Mouse (Mus musculus) 3T3-L1 (cell line): ENCODE measurements around the gene Ano10.
A peak's percentile ranks its signal among the peaks of the same experiment; 100 is the strongest.
"Not testable (repeated sequence)": the region's sequence is repeated elsewhere in the genome, so short reads cannot be mapped to it uniquely, and the experiment has no call there.

Source experiments
- DNase-seq: peaks from one replicate; pipeline ENCODE4 v3.0.0-alpha.2; 2015; ENCODE audit warnings: low read depth, low spot score

Gene Ano10

GRCm38 (mm10) chr9:122198621-122199020, 95.6 kb downstream of the Ano10 start:
- peak; percentile 19 for DNase-seq

GRCm38 (mm10) chr9:122197021-122197420, 97.2 kb downstream of the Ano10 start:
- no peak for DNase-seq

- no peak for DNase-seq
These were observed 99.1 kb downstream of the Ano10 start for GRCm38 (mm10) chr9:122195042-122195682.

GRCm38 (mm10) chr9:122193823-122194222, 100.4 kb downstream of the Ano10 start:
- DNase-seq: no peak

- DNase-seq: no peak
These were observed 100.9 kb downstream of the Ano10 start for GRCm38 (mm10) chr9:122193361-122193760.

- DNase-seq: no peak
These were observed 105.5 kb downstream of the Ano10 start for GRCm38 (mm10) chr9:122188724-122189123.

- no peak for DNase-seq
These were observed 106.7 kb downstream of the Ano10 start for GRCm38 (mm10) chr9:122187451-122187921.

GRCm38 (mm10) chr9:122186643-122187226, 107.5 kb downstream of the Ano10 start:
- DNase-seq: no peak

GRCm38 (mm10) chr9:122185953-122186352, 108.3 kb downstream of the Ano10 start:
- DNase-seq: no peak

GRCm38 (mm10) chr9:122185061-122185460, 109.2 kb downstream of the Ano10 start:
- peak; percentile 81 for DNase-seq

GRCm38 (mm10) chr9:122184329-122184728, 109.9 kb downstream of the Ano10 start:
- no peak for DNase-seq

- no peak for DNase-seq
These were observed 111.1 kb downstream of the Ano10 start for GRCm38 (mm10) chr9:122183074-122183473.

GRCm38 (mm10) chr9:122180105-122180504, 114.1 kb downstream of the Ano10 start:
- peak; percentile 75 for DNase-seq

- DNase-seq: peak; percentile 70
These were observed 115.8 kb downstream of the Ano10 start for GRCm38 (mm10) chr9:122178427-122178826.

- DNase-seq: no peak
These were observed 116.7 kb downstream of the Ano10 start for GRCm38 (mm10) chr9:122177256-122178220.

- DNase-seq: no peak
These were observed 119.5 kb downstream of the Ano10 start for GRCm38 (mm10) chr9:122174723-122175122.

- DNase-seq: no peak
These were observed 120.6 kb downstream of the Ano10 start for GRCm38 (mm10) chr9:122173405-122174233.

GRCm38 (mm10) chr9:122172612-122173186, 121.5 kb downstream of the Ano10 start:
- no peak for DNase-seq

- no peak for DNase-seq
These were observed 124.3 kb downstream of the Ano10 start for GRCm38 (mm10) chr9:122169901-122170300.

- DNase-seq: not testable (repeated sequence)
These were observed 126.5 kb downstream of the Ano10 start for GRCm38 (mm10) chr9:122167719-122168118.

GRCm38 (mm10) chr9:122164535-122164934, 129.7 kb downstream of the Ano10 start:
- DNase-seq: no peak
